Mouse (Mus musculus) stomach, embryonic 14.5 days (tissue): ENCODE results near the gene Arhgef9. TPM values are rescaled to one million over a fixed set of nuclear protein-coding genes. Genes with fewer than 3 reads are reported as not detected.
A peak's percentile ranks its signal among the peaks of the same experiment; 100 is the strongest.

Source experiments
- ATAC-seq: fragments of 200-750 bp; cut with Nextera tagmentation; 2 replicates; pipeline ENCODE4 v1.8.0; 2017; ENCODE audit warnings: low read depth, moderate TSS enrichment; ENCODE audit not compliant: insufficient number of reproducible peaks, insufficient read depth, low FRiP score
- H3K27ac ChIP-seq: fragments of 300-500 bp; sonication (generic); 2 replicates; pipeline ENCODE4 v1.5.1; 2014; ENCODE audit warnings: mild to moderate bottlenecking, low read length, moderate library complexity, mixed read lengths
- H3K27me3 ChIP-seq: fragments of 300-500 bp; sonication (generic); 2 replicates; pipeline ENCODE4 v1.6.1; 2014; ENCODE audit warnings: low read length, control low read depth, mixed read lengths; ENCODE audit not compliant: control insufficient read depth, insufficient read depth
- H3K36me3 ChIP-seq: fragments of 300-500 bp; sonication (generic); 2 replicates; pipeline ENCODE4 v1.6.1; 2014; ENCODE audit warnings: mild to moderate bottlenecking, control low read depth, low read length, moderate library complexity, mixed read lengths; ENCODE audit not compliant: control insufficient read depth, insufficient read depth
- H3K4me1 ChIP-seq: fragments of 300-500 bp; sonication (generic); 2 replicates; pipeline ENCODE4 v1.6.1; 2014; ENCODE audit warnings: low read length, control low read depth, mixed read lengths; ENCODE audit not compliant: control insufficient read depth, insufficient read depth
- H3K4me2 ChIP-seq: fragments of 300-500 bp; sonication (generic); replicated peaks from 2 replicates; pipeline ENCODE4 v1.6.1; 2014; ENCODE audit warnings: low read depth, low read length, control low read depth
- H3K4me3 ChIP-seq: fragments of 300-500 bp; sonication (generic); 2 replicates; pipeline ENCODE4 v1.5.1; 2014; ENCODE audit warnings: low read depth, low read length, control low read depth
- H3K9ac ChIP-seq: fragments of 300-500 bp; sonication (generic); replicated peaks from 2 replicates; pipeline ENCODE4 v1.6.1; 2014; ENCODE audit warnings: low read depth, mild to moderate bottlenecking, control low read depth, low read length, moderate library complexity, mixed read lengths
- H3K9me3 ChIP-seq: fragments of 300-500 bp; sonication (generic); 2 replicates; pipeline ENCODE4 v1.6.1; 2016; ENCODE audit warnings: low read depth, low read length, control low read depth; ENCODE audit not compliant: control insufficient read depth
- WGBS: fragments of 180-500 bp; shearing (Covaris S2); extraction: QIAGEN DNeasy Blood & Tissue Kit; methylation state at CpG from one replicate; pipeline ENCODE4 v1.1.7; 2014; 5-methylcytosine and 5-hydroxymethylcytosine counted together
- polyA plus RNA-seq: library from polyadenylated mRNA; unstranded; fragments of >200 nt; fragmentation: Nextera tagmentation; extraction: Ambion mirVana; gene quantifications from 2 replicates; pipeline ENCODE4 v1.2.1, GENCODE M21; 2014

Gene Arhgef9
- polyA plus RNA-seq, 1 experiment from 2014 or later, result 13.8 TPM

DNA sequence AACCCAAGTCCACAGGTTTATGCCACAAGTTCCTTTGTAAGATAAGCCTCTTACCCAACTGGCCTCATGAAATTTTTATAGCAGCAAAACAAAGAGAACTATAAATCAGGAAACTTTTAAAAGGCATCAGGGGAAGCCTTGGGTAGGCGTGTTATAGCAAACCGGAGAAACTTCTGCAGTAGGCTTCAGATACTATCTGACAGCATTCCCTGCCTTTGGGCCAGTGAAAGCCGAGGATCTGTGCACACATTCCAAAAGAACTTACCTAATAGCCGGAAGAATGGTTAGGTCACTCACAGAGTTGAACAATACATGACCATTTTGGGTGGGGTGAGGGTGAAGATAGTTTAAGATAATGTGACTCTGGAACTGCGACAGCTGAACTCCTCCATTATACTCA is 168.7 kb downstream of the Arhgef9 start:
- no peak for ATAC-seq
- Histone ChIP-seq H3K9me3 (no peaks in the 10 kb centered on the region), H3K4me1 (no peaks in the 10 kb centered on the region), H3K4me2 (no peak overlapping the region), H3K9ac (no peak overlapping the region), H3K27me3 (no peaks in the 10 kb centered on the region), H3K36me3 (no peaks in the 10 kb centered on the region), H3K4me3 (no peak overlapping the region), H3K27ac (no peak overlapping the region)
- WGBS, result 67% methylated on average over 5 of the region's 5 CpGs

- WGBS, result 22% methylated on average over 30 of the region's 30 CpGs
- peak within 1 kb of the TSS; percentile 50 for H3K4me2 ChIP-seq
- H3K36me3 ChIP-seq, result no peaks in the 10 kb centered on the region
- peak within 1 kb of the TSS; percentile 93 for H3K27ac ChIP-seq
- ATAC-seq, result peak; percentile 93; the same call in 1 of the 2 replicates
- H3K27me3 ChIP-seq, result no peaks in the 10 kb centered on the region
- H3K9me3 ChIP-seq, result no peaks in the 10 kb centered on the region
- peak within 1 kb of the TSS; percentile 32 for H3K9ac ChIP-seq
- no peaks in the 10 kb centered on the region for H3K4me1 ChIP-seq
- peak within 1 kb of the TSS; percentile 44 for H3K4me3 ChIP-seq
Measured at GRCm38 (mm10) chrX:95026361-95026892, 170.2 kb downstream of the Arhgef9 start, which contains the start of gene Spin4. Spin4 (minus strand) TSS chrX:95026682.

GRCm38 (mm10) chrX:95025779-95026360 is 170.8 kb downstream of the Arhgef9 start:
- WGBS, result 18% methylated on average over 23 of the region's 23 CpGs
- Histone ChIP-seq H3K4me3 (peak overlapping the region; percentile 44), H3K27ac (peak overlapping the region; percentile 93), H3K27me3 (no peaks in the 10 kb centered on the region), H3K4me1 (no peaks in the 10 kb centered on the region), H3K4me2 (peak overlapping the region; percentile 50), H3K9ac (peak overlapping the region; percentile 32), H3K9me3 (no peaks in the 10 kb centered on the region), H3K36me3 (no peaks in the 10 kb centered on the region)
- ATAC-seq, result peak; percentile 65; the same call in 1 of the 2 replicates

GRCm38 (mm10) chrX:95012033-95012432 is 184.6 kb downstream of the Arhgef9 start:
- Histone ChIP-seq H3K4me3 (no peak overlapping the region), H3K9ac (no peak overlapping the region), H3K4me1 (no peaks in the 10 kb centered on the region), H3K4me2 (no peak overlapping the region), H3K27me3 (no peaks in the 10 kb centered on the region), H3K9me3 (no peaks in the 10 kb centered on the region), H3K36me3 (no peaks in the 10 kb centered on the region), H3K27ac (no peak overlapping the region)
- WGBS, result 22% methylated on average over 4 of the region's 4 CpGs
- ATAC-seq, result no peak

Other genes with a start within 250 kb of the Arhgef9 start
- gene Spin4, start 170.2 kb downstream of the Arhgef9 start, polyA plus RNA-seq, result 11.5 and 12.8 TPM in 2 replicates
- 13.2 and 13.6 TPM in 2 replicates for gene Amer1, start 248.0 kb upstream of the Arhgef9 start, polyA plus RNA-seq